Mouse (Mus musculus) stomach, embryonic 16.5 days (tissue): ENCODE data around the gene Slc5a3. TPM values are rescaled to one million over a fixed set of nuclear protein-coding genes. Genes with fewer than 3 reads are reported as not detected.

Experiments
- ATAC-seq: fragments of 200-750 bp; cut with Nextera tagmentation; 2 replicates; pipeline ENCODE4 v1.8.0; 2017; ENCODE audit warnings: moderate number of reproducible peaks, moderate TSS enrichment; ENCODE audit not compliant: insufficient read depth, low FRiP score
- H3K27ac ChIP-seq: fragments of 300-500 bp; sonication (generic); 2 replicates; pipeline ENCODE4 v1.5.1; 2014; ENCODE audit warnings: low read length
- H3K27me3 ChIP-seq: fragments of 300-500 bp; sonication (generic); 2 replicates; pipeline ENCODE4 v1.6.1; 2014; ENCODE audit warnings: low read length, control low read depth, mixed read lengths; ENCODE audit not compliant: control insufficient read depth, insufficient read depth
- H3K36me3 ChIP-seq: fragments of 300-500 bp; sonication (generic); 2 replicates; pipeline ENCODE4 v1.6.1; 2014; ENCODE audit warnings: low read length; ENCODE audit not compliant: control insufficient read depth, insufficient read depth
- H3K4me1 ChIP-seq: fragments of 300-500 bp; sonication (generic); 2 replicates; pipeline ENCODE4 v1.6.1; 2014; ENCODE audit warnings: low read length, control low read depth, mixed read lengths; ENCODE audit not compliant: control insufficient read depth, insufficient read depth
- H3K4me2 ChIP-seq: fragments of 300-500 bp; sonication (generic); 2 replicates; pipeline ENCODE4 v1.6.1; 2014; ENCODE audit warnings: low read depth, low read length, mixed read lengths
- H3K4me3 ChIP-seq: fragments of 300-500 bp; sonication (generic); replicated peaks from 2 replicates; pipeline ENCODE4 v1.5.1; 2014; ENCODE audit warnings: mild to moderate bottlenecking, low read length
- H3K9ac ChIP-seq: fragments of 300-500 bp; sonication (generic); 2 replicates; pipeline ENCODE4 v1.6.1; 2014; ENCODE audit warnings: low read length
- H3K9me3 ChIP-seq: fragments of 300-500 bp; sonication (generic); replicated peaks from 2 replicates; pipeline ENCODE4 v1.6.1; 2016; ENCODE audit warnings: low read length, control low read depth; ENCODE audit not compliant: control insufficient read depth
- WGBS: fragments of 180-500 bp; shearing (Covaris S2); extraction: QIAGEN DNeasy Blood & Tissue Kit; methylation state at CpG from one replicate; pipeline ENCODE4 v1.1.7; 2014; 5-methylcytosine and 5-hydroxymethylcytosine counted together
- polyA plus RNA-seq: library from polyadenylated mRNA; unstranded; fragments of >200 nt; fragmentation: Nextera tagmentation; extraction: Ambion mirVana; gene quantifications from 2 replicates; pipeline ENCODE4 v1.2.1, GENCODE M21; 2015

Slc5a3 gene
- polyA plus RNA-seq, 1 experiment from 2014 or later = 5.1 TPM

GRCm38 (mm10) chr16:92036701-92037100 lies 21.4 kb upstream of the Slc5a3 start:
- no peaks in the 10 kb centered on the region for H3K27me3 ChIP-seq
- 66% methylated on average over 8 of the region's 8 CpGs for WGBS
- H3K27ac ChIP-seq = no peak overlapping the region; the same call in 1 of the 2 replicates
- H3K4me3 ChIP-seq = no peak overlapping the region
- H3K4me2 ChIP-seq = no peak overlapping the region
- peaks cover 6% of the 10 kb centered on the region; the same call in 1 of the 2 replicates for H3K4me1 ChIP-seq
- H3K9me3 ChIP-seq = no peaks in the 10 kb centered on the region
- H3K9ac ChIP-seq = no peak overlapping the region
- no peak for ATAC-seq
- no peaks in the 10 kb centered on the region for H3K36me3 ChIP-seq

- H3K27ac ChIP-seq = no peak overlapping the region
- ATAC-seq = no peak
- H3K9ac ChIP-seq = no peak overlapping the region
- H3K27me3 ChIP-seq = no peaks in the 10 kb centered on the region
- H3K4me3 ChIP-seq = no peak overlapping the region
- H3K4me2 ChIP-seq = no peak overlapping the region
- WGBS = 75% methylated on average over 21 of the region's 21 CpGs
- H3K9me3 ChIP-seq = no peaks in the 10 kb centered on the region
- H3K4me1 ChIP-seq = peaks cover 6% of the 10 kb centered on the region; the same call in 1 of the 2 replicates
- H3K36me3 ChIP-seq = no peaks in the 10 kb centered on the region
Observed at GRCm38 (mm10) chr16:92037891-92038607, 20.1 kb upstream of the Slc5a3 start.

DNA sequence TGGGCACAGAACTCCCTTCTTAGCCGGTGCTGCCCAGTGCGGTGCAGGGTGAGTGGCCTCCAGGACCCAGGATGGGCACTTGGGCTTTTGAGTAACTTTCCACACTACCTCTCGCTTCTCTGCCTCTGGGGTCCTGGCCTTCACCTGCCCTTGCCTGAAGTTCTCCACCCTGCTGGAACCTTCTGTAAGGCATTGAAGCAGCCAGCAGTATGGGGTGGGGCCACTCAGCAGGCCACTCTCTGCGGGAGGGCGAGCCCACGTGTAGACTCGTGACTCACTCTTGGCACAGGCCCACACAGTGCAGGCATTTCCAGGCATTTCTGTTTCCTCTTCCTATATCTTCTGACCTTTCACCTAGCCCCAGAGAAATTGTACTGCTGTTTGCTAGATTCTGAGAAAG lies 18.7 kb upstream of the Slc5a3 start:
- Histone ChIP-seq H3K9me3 (no peaks in the 10 kb centered on the region), H3K4me1 (peaks cover 6% of the 10 kb centered on the region; the same call in 1 of the 2 replicates), H3K4me2 (no peak overlapping the region), H3K27me3 (no peaks in the 10 kb centered on the region), H3K4me3 (no peak overlapping the region), H3K36me3 (no peaks in the 10 kb centered on the region), H3K9ac (no peak overlapping the region), H3K27ac (no peak overlapping the region)
- WGBS = 74% methylated on average over 7 of the region's 7 CpGs
- peak; percentile 64; the same call in 1 of the 2 replicates for ATAC-seq

DNA sequence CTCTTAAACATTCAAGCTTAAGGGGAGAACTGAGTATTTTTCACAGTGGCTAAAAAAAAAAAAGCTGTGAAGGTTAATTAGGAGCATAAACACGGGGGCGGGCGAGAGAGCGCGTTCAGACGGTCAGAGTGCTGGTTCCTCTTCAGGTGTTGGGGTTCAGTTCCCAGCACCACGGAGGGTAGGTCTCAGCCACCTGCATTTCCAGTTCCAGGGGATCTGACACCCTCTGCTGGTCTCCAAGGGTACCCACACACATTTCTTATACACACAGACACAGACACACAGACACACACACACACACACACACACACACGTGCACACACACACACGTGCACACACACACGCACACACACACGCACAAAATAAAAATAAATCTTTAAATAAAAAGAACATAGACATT lies 18.2 kb upstream of the Slc5a3 start:
- Histone ChIP-seq H3K36me3 (no peaks in the 10 kb centered on the region), H3K4me3 (no peak overlapping the region), H3K9me3 (no peaks in the 10 kb centered on the region), H3K27me3 (no peaks in the 10 kb centered on the region), H3K9ac (no peak overlapping the region), H3K27ac (no peak overlapping the region), H3K4me2 (no peak overlapping the region), H3K4me1 (peaks cover 6% of the 10 kb centered on the region; the same call in 1 of the 2 replicates)
- no peak for ATAC-seq
- WGBS = 91% methylated on average over 11 of the region's 11 CpGs

DNA sequence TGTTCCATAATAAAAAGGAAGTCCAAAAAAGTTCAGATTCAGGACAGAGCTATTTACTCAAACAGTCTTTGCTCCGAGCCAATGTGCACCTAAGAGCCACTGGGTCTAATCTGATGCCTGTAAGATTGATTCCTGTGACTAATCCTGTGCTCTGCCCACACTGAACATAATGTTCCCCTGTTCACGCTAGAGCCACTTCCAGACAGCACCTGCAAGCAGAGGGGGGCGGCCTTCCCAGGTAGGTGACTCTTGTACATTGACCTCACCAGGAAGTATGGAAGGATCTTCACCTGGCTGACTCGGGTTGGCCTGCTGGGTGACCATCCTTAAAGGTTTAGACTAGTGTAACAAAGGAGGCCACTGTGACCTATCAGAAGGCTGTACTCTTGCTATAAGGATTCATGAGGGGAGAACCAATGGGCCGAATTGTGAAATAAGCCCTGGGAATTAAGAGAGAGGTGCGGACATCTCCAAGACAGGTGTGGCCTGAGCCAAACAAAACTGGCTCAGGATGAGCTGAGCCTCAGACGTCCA lies 6.3 kb upstream of the Slc5a3 start:
- Histone ChIP-seq H3K9ac (no peak overlapping the region), H3K9me3 (peaks cover 7% of the 10 kb centered on the region; the same call in 1 of the 2 replicates), H3K4me2 (no peak overlapping the region), H3K27ac (no peak overlapping the region), H3K4me3 (no peak overlapping the region), H3K36me3 (no peaks in the 10 kb centered on the region), H3K27me3 (no peaks in the 10 kb centered on the region), H3K4me1 (no peaks in the 10 kb centered on the region)
- WGBS = 71% methylated on average over 7 of the region's 7 CpGs
- ATAC-seq = no peak

DNA sequence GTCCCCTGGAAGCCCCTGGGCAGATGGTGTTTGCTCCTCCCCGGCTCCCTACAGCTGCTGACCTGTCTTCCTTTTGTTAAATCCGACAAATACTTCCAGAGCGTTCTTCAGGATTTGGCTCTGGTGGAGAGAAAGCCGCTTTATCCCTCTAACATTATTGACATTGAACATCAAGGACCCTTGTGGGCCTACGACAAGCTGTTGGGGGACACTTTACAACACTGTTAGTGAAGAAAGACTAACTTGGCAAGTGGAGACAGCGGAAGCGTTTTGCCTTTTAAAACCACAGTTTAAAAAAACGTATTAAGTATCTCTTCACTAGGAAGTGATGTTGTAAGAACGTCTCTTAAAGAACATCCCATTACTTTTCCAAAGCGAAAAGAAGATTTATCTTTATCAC lies 5.6 kb upstream of the Slc5a3 start:
- H3K9ac ChIP-seq = no peak overlapping the region
- H3K27ac ChIP-seq = no peak overlapping the region
- H3K4me3 ChIP-seq = no peak overlapping the region
- WGBS = 69% methylated on average over 10 of the region's 10 CpGs
- no peaks in the 10 kb centered on the region for H3K36me3 ChIP-seq
- H3K9me3 ChIP-seq = peaks cover 7% of the 10 kb centered on the region; the same call in 1 of the 2 replicates
- H3K4me2 ChIP-seq = no peak overlapping the region
- no peaks in the 10 kb centered on the region for H3K4me1 ChIP-seq
- ATAC-seq = no peak
- no peaks in the 10 kb centered on the region for H3K27me3 ChIP-seq

- no peak for ATAC-seq
- 41% methylated on average over 2 of the region's 2 CpGs for WGBS
- H3K4me1 ChIP-seq = peaks cover 10% of the 10 kb centered on the region
- H3K9me3 ChIP-seq = peaks cover 7% of the 10 kb centered on the region; the same call in 1 of the 2 replicates
- no peak overlapping the region for H3K4me3 ChIP-seq
- no peaks in the 10 kb centered on the region for H3K27me3 ChIP-seq
- H3K9ac ChIP-seq = no peak overlapping the region
- H3K36me3 ChIP-seq = no peaks in the 10 kb centered on the region
- H3K4me2 ChIP-seq = no peak overlapping the region
- H3K27ac ChIP-seq = no peak overlapping the region
Observed at GRCm38 (mm10) chr16:92056711-92057110, 1.4 kb upstream of the Slc5a3 start.

GRCm38 (mm10) chr16:92057456-92057851 lies 668 bp upstream of the Slc5a3 start:
- H3K9me3 ChIP-seq = peaks cover 7% of the 10 kb centered on the region; the same call in 1 of the 2 replicates
- H3K4me1 ChIP-seq = peaks cover 10% of the 10 kb centered on the region
- no peaks in the 10 kb centered on the region for H3K36me3 ChIP-seq
- peak; percentile 25; the same call in 1 of the 2 replicates for ATAC-seq
- peak overlapping the region; percentile 94 for H3K4me2 ChIP-seq
- no peaks in the 10 kb centered on the region for H3K27me3 ChIP-seq
- peak overlapping the region; percentile 90 for H3K4me3 ChIP-seq
- H3K27ac ChIP-seq = peak overlapping the region; percentile 86
- H3K9ac ChIP-seq = peak overlapping the region; percentile 89
- WGBS = 2% methylated on average over 11 of the region's 11 CpGs
